Mouse (Mus musculus): ENCODE data around the gene Adck2. TPM values are rescaled to one million over a fixed set of nuclear protein-coding genes. Genes with fewer than 3 reads are reported as not detected.

The Adck2 gene
- polyA plus RNA-seq, 1 experiment from 2014 or later: 42.6 TPM

GRCm38 (mm10) chr6:39574951-39575350 is 1.3 kb downstream of the Adck2 start:
- Histone ChIP-seq H3K4me2 (ENCODE audit: low read length) (peak overlapping the region; percentile 94), H3K27ac (ENCODE audit: low read depth, low read length) (no peak overlapping the region; the same call in 1 of the 2 replicates), H3K4me3 (ENCODE audit: low read length) (peak overlapping the region; percentile 93), H3K36me3 (ENCODE audit: control insufficient read depth, insufficient read depth, low read length) (peaks cover 14% of the 10 kb centered on the region; the same call in 1 of the 2 replicates), H3K4me1 (ENCODE audit: control insufficient read depth, insufficient read depth, low read depth, low read length) (peaks cover 13% of the 10 kb centered on the region), H3K9ac (ENCODE audit: low read depth, low read length) (peak overlapping the region; percentile 98), H3K27me3 (replicated peaks; ENCODE audit: control insufficient read depth, insufficient read depth, low read length) (no peaks in the 10 kb centered on the region), H3K9me3 (ENCODE audit: control insufficient read depth, low read length) (no peaks in the 10 kb centered on the region)
- no peak for ATAC-seq
- WGBS: 72% methylated on average over 7 of the region's 7 CpGs

GRCm38 (mm10) chr6:39579552-39579951 is 5.9 kb downstream of the Adck2 start:
- peaks cover 28% of the 10 kb centered on the region for H3K36me3 ChIP-seq (ENCODE audit: control insufficient read depth, insufficient read depth, low read length)
- H3K4me2 ChIP-seq (ENCODE audit: low read length): no peak overlapping the region
- H3K9ac ChIP-seq (ENCODE audit: low read depth, low read length): no peak overlapping the region
- ATAC-seq: no peak
- no peaks in the 10 kb centered on the region for H3K9me3 ChIP-seq (ENCODE audit: control insufficient read depth, low read length)
- WGBS: 94% methylated on average over 7 of the region's 7 CpGs
- peaks cover 6% of the 10 kb centered on the region for H3K4me1 ChIP-seq (ENCODE audit: control insufficient read depth, insufficient read depth, low read depth, low read length)
- no peak overlapping the region for H3K27ac ChIP-seq (ENCODE audit: low read depth, low read length)
- no peaks in the 10 kb centered on the region for H3K27me3 ChIP-seq (replicated peaks; ENCODE audit: control insufficient read depth, insufficient read depth, low read length)
- no peak overlapping the region for H3K4me3 ChIP-seq (ENCODE audit: low read length)

GRCm38 (mm10) chr6:39580558-39580957 is 6.9 kb downstream of the Adck2 start:
- Histone ChIP-seq H3K27ac (ENCODE audit: low read depth, low read length) (no peak overlapping the region), H3K4me2 (ENCODE audit: low read length) (no peak overlapping the region), H3K9me3 (ENCODE audit: control insufficient read depth, low read length) (no peaks in the 10 kb centered on the region), H3K4me1 (ENCODE audit: control insufficient read depth, insufficient read depth, low read depth, low read length) (no peaks in the 10 kb centered on the region), H3K36me3 (ENCODE audit: control insufficient read depth, insufficient read depth, low read length) (peaks cover 30% of the 10 kb centered on the region), H3K9ac (ENCODE audit: low read depth, low read length) (no peak overlapping the region), H3K27me3 (replicated peaks; ENCODE audit: control insufficient read depth, insufficient read depth, low read length) (no peaks in the 10 kb centered on the region), H3K4me3 (ENCODE audit: low read length) (no peak overlapping the region)
- no peak for ATAC-seq
- 90% methylated on average over 2 of the region's 2 CpGs for WGBS

GRCm38 (mm10) chr6:39581087-39581784 is 7.6 kb downstream of the Adck2 start:
- ATAC-seq: no peak
- H3K9me3 ChIP-seq (ENCODE audit: control insufficient read depth, low read length): no peaks in the 10 kb centered on the region
- no peak overlapping the region for H3K9ac ChIP-seq (ENCODE audit: low read depth, low read length)
- H3K4me1 ChIP-seq (ENCODE audit: control insufficient read depth, insufficient read depth, low read depth, low read length): no peaks in the 10 kb centered on the region
- H3K4me3 ChIP-seq (ENCODE audit: low read length): no peak overlapping the region
- H3K36me3 ChIP-seq (ENCODE audit: control insufficient read depth, insufficient read depth, low read length): peaks cover 32% of the 10 kb centered on the region
- H3K27me3 ChIP-seq (replicated peaks; ENCODE audit: control insufficient read depth, insufficient read depth, low read length): no peaks in the 10 kb centered on the region
- 78% methylated on average over 7 of the region's 7 CpGs for WGBS
- no peak overlapping the region for H3K4me2 ChIP-seq (ENCODE audit: low read length)
- H3K27ac ChIP-seq (ENCODE audit: low read depth, low read length): no peak overlapping the region

DNA sequence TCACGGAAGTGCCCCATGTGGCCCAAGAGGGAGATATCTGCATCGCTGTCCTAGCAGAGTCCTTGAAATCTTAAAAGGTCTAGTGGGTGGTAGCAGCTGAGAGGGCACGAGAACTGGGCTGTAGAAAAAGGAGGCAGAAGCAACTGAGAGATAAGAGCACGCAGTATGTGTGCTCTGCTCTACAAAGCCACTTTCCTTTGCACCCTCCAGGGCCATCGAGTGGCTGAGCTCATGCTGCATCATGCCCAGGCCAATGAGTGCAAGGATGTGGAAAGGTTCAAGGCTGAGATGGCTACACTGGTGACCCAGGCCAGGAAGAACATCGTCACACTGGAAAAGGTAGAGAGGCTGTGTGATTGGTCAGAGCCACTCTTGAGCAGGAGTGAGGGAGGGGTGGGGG is 11.8 kb downstream of the Adck2 start, which contains the start of gene Gm42420:
Gene Gm42420, plus strand, starts transcription at position 237 of the 400 bp plus-strand sequence.
- no peak within 1 kb of the TSS for H3K4me2 ChIP-seq (ENCODE audit: low read length)
- no peak within 1 kb of the TSS for H3K4me3 ChIP-seq (ENCODE audit: low read length)
- no peak for ATAC-seq
- H3K9ac ChIP-seq (ENCODE audit: low read depth, low read length): no peak within 1 kb of the TSS
- H3K9me3 ChIP-seq (ENCODE audit: control insufficient read depth, low read length): no peaks in the 10 kb centered on the region
- no peak within 1 kb of the TSS for H3K27ac ChIP-seq (ENCODE audit: low read depth, low read length)
- peaks cover 31% of the 10 kb centered on the region for H3K36me3 ChIP-seq (ENCODE audit: control insufficient read depth, insufficient read depth, low read length)
- no peaks in the 10 kb centered on the region for H3K27me3 ChIP-seq (replicated peaks; ENCODE audit: control insufficient read depth, insufficient read depth, low read length)
- no peaks in the 10 kb centered on the region for H3K4me1 ChIP-seq (ENCODE audit: control insufficient read depth, insufficient read depth, low read depth, low read length)
- 92% methylated on average over 6 of the region's 6 CpGs for WGBS

DNA sequence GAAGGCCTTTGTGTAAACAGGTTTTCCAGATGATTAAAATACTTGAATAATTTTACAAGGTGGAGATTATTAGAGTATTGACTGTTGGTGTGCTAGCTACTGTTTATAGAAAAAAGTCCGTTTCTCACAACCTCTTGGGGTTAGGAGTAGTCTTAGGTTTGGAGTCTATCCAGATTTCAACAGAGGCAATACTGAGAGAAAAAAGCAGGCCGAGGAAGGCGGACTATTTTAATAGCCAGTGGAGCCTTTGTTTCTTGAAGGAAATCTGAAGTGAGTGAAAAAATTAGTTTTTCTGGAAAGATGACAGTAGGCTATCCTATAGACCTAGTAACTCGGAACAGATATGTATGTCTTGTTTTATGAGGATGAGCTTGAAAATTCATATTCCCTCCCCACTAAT is 17.8 kb downstream of the Adck2 start:
- H3K36me3 ChIP-seq (ENCODE audit: control insufficient read depth, insufficient read depth, low read length): peaks cover 12% of the 10 kb centered on the region; the same call in 1 of the 2 replicates
- H3K27me3 ChIP-seq (replicated peaks; ENCODE audit: control insufficient read depth, insufficient read depth, low read length): no peaks in the 10 kb centered on the region
- H3K27ac ChIP-seq (ENCODE audit: low read depth, low read length): no peak overlapping the region
- no peak overlapping the region; the same call in 1 of the 2 replicates for H3K4me3 ChIP-seq (ENCODE audit: low read length)
- H3K4me1 ChIP-seq (ENCODE audit: control insufficient read depth, insufficient read depth, low read depth, low read length): peaks cover 16% of the 10 kb centered on the region
- no peak overlapping the region for H3K9ac ChIP-seq (ENCODE audit: low read depth, low read length)
- no peak for ATAC-seq
- 94% methylated on average over 4 of the region's 4 CpGs for WGBS
- no peak overlapping the region; the same call in 1 of the 2 replicates for H3K4me2 ChIP-seq (ENCODE audit: low read length)
- no peaks in the 10 kb centered on the region for H3K9me3 ChIP-seq (ENCODE audit: control insufficient read depth, low read length)

DNA sequence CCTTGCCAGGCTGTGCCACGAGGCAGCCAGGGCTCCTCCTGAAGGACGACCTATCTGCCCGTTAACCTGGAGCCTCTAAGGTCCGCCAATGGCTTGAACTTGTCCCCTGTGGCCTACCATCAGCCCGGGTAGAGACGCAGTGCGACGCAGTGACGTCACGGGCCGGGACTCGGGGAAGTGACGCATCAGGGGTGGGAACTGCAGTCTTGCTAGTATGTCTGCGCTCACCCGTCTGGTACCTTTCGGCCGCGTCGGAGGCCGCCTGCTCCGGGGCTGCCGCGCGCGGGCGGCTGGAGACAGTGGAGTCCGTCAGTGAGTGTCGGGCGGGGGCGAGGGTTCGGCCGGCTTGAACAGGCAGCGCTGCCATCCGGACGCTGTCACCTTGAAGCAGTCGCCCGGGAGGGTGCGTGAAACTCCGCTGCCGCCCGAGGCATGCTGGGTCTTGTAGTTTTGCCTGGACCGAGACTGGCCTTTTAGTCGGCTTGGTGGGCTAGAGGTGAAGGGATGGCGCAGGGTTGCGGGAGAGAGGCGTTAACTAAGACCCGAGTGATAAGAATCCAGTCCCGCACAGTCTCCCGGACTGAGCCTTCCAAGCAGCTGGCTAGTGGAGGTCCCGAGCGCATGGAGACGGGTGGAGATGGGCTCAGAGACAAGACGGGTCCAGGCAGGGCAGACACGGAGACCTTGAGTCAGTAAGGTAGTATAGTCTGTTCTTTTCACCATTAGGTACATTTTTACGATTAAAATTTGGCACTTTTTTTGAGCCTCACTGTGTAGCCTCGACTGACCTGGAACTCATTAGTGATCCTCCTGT is 18.9 kb downstream of the Adck2 start, which contains the start of gene Ndufb2:
Gene Ndufb2, plus strand, starts transcription at position 174 of the 814 bp plus-strand sequence.
- ATAC-seq: peak; percentile 98
- H3K4me1 ChIP-seq (ENCODE audit: control insufficient read depth, insufficient read depth, low read depth, low read length): peaks cover 16% of the 10 kb centered on the region
- peak within 1 kb of the TSS; percentile 88 for H3K4me3 ChIP-seq (ENCODE audit: low read length)
- peaks cover 15% of the 10 kb centered on the region for H3K36me3 ChIP-seq (ENCODE audit: control insufficient read depth, insufficient read depth, low read length)
- H3K27ac ChIP-seq (ENCODE audit: low read depth, low read length): peak within 1 kb of the TSS; percentile 97
- peak within 1 kb of the TSS; percentile 84 for H3K4me2 ChIP-seq (ENCODE audit: low read length)
- no peaks in the 10 kb centered on the region for H3K9me3 ChIP-seq (ENCODE audit: control insufficient read depth, low read length)
- peak within 1 kb of the TSS; percentile 94 for H3K9ac ChIP-seq (ENCODE audit: low read depth, low read length)
- 0% methylated on average over 56 of the region's 56 CpGs for WGBS
- H3K27me3 ChIP-seq (replicated peaks; ENCODE audit: control insufficient read depth, insufficient read depth, low read length): no peaks in the 10 kb centered on the region

- H3K4me3 ChIP-seq (ENCODE audit: low read length): no peak overlapping the region
- H3K9ac ChIP-seq (ENCODE audit: low read depth, low read length): no peak overlapping the region
- ATAC-seq: no peak
- no peaks in the 10 kb centered on the region for H3K4me1 ChIP-seq (ENCODE audit: control insufficient read depth, insufficient read depth, low read depth, low read length)
- no peaks in the 10 kb centered on the region for H3K27me3 ChIP-seq (replicated peaks; ENCODE audit: control insufficient read depth, insufficient read depth, low read length)
- H3K9me3 ChIP-seq (ENCODE audit: control insufficient read depth, low read length): no peaks in the 10 kb centered on the region
- no peak overlapping the region for H3K4me2 ChIP-seq (ENCODE audit: low read length)
- H3K27ac ChIP-seq (ENCODE audit: low read depth, low read length): no peak overlapping the region
- 97% methylated on average over 3 of the region's 3 CpGs for WGBS
- peaks cover 29% of the 10 kb centered on the region for H3K36me3 ChIP-seq (ENCODE audit: control insufficient read depth, insufficient read depth, low read length)
Measured at GRCm38 (mm10) chr6:39600851-39601250, 27.2 kb downstream of the Adck2 start.

DNA sequence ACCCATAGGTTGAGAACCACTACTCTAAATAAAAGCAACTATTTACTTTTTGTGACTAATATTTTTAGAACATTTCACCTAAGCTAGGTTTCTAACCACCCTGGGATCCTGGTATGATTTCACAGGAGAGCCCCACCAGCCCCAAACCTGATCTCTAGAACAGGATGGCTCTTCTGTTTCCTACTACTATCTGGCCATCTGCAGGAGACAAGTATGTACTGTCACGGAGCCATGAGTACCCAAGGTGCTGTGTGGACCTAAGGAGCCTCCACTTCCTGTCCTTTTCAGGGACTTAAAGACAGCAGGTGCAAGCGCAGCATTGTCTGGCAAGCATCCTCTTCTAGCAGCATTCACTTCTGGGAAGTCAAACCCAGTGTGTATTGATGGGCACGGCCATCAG is 28.2 kb downstream of the Adck2 start:
- Histone ChIP-seq H3K9ac (ENCODE audit: low read depth, low read length) (no peak overlapping the region), H3K4me3 (ENCODE audit: low read length) (no peak overlapping the region), H3K4me2 (ENCODE audit: low read length) (no peak overlapping the region), H3K27ac (ENCODE audit: low read depth, low read length) (no peak overlapping the region), H3K9me3 (ENCODE audit: control insufficient read depth, low read length) (no peaks in the 10 kb centered on the region), H3K4me1 (ENCODE audit: control insufficient read depth, insufficient read depth, low read depth, low read length) (no peaks in the 10 kb centered on the region), H3K36me3 (ENCODE audit: control insufficient read depth, insufficient read depth, low read length) (peaks cover 29% of the 10 kb centered on the region), H3K27me3 (replicated peaks; ENCODE audit: control insufficient read depth, insufficient read depth, low read length) (no peaks in the 10 kb centered on the region)
- no peak for ATAC-seq
- 82% methylated on average over 3 of the region's 3 CpGs for WGBS
